Mouse (Mus musculus) liver, embryonic 14.5 days (tissue): ENCODE data around the gene Olfr494.

Source experiments
- CTCF ChIP-seq: IDR thresholded peaks from 2 replicates; pipeline ENCODE4 v1.5.1; 2016; ENCODE audit warnings: antibody characterized with exemption, low read depth, control low read depth
- EP300 ChIP-seq: IDR thresholded peaks from 2 replicates; pipeline ENCODE4 v1.6.1; 2016; ENCODE audit warnings: antibody characterized with exemption, low read depth

DNA sequence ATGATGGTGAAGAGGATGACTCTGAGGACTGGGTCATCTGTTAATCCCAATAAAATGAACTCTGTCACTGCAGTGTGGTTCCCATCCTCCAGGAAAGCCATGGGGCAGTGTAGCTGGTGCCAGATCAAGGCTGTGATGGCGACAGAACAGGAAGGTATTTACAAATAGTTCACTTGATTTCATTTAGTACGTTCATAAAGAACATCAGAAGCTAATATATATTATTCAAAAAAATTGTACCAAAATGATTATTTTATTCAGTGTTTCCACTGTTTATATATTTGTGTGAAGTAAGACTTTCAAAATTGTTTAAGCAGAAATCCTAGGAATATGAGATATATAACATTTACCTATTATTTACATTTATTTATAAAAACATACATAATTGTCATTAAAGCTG, 41.6 kb upstream of the Olfr494 start, which contains the start of gene Olfr492:
- no peak for TF ChIP-seq EP300
- TF ChIP-seq CTCF, result no peak
